Mouse (Mus musculus) olfactory bulb, adult 2 months (tissue): ENCODE measurements around the gene Ttll3.

Source experiments
- CTCF ChIP-seq: fragments of 200-500 bp; IDR thresholded peaks from 2 replicates; pipeline ENCODE4 v1.5.1; 2012; ENCODE audit warnings: low read depth, mild to moderate bottlenecking, low read length, moderate library complexity; ENCODE audit not compliant: insufficient read depth
- POLR2A ChIP-seq: fragments of 200-500 bp; IDR thresholded peaks from 2 replicates; pipeline ENCODE4 v1.6.1; 2012; ENCODE audit warnings: mild to moderate bottlenecking, low read depth, low read length, moderate library complexity; ENCODE audit not compliant: insufficient read depth

DNA sequence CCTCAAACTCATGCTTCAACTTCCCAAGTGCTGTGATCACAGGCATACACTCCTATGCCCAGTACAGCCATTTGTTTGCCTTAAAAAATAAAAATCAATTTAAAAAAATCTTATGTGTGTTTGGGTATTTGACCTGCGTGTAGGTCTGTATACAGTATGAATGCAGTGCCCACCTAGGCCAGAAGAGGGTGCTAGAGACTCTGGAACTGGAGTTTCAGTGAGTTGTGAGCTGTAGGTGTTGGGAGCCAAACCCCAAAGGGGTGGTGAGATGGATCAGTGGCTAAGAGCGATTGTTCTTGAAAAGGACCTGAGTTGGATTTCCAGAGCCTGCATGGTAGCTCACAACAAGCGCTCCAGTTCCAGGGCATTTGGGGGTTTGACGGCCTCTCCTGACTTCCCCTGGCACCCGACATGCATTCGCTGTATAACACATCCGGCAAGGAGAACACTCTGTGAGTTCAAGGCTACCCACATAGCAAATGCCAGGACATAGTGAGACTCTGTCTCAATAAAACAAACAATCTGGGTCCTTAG is 52.2 kb downstream of the Ttll3 start:
- no peak for TF ChIP-seq CTCF
- TF ChIP-seq POLR2A: no peak
